Mouse (Mus musculus) neural tube, embryonic 13.5 days (tissue): ENCODE data around the gene Exog. TPM values are rescaled to one million over a fixed set of nuclear protein-coding genes. Genes with fewer than 3 reads are reported as not detected.

ENCODE experiments used
- ATAC-seq: fragments of 200-750 bp; cut with Nextera tagmentation; 2 replicates; pipeline ENCODE4 v1.8.0; 2017; ENCODE audit warnings: low read depth, mild to moderate bottlenecking, moderate TSS enrichment, moderate library complexity
- H3K27ac ChIP-seq: fragments of 300-500 bp; sonication (generic); replicated peaks from 2 replicates; pipeline ENCODE4 v1.5.1; 2015; ENCODE audit warnings: moderate library complexity, mild to moderate bottlenecking, inconsistent platforms
- H3K27me3 ChIP-seq: fragments of 300-500 bp; sonication (generic); 2 replicates; pipeline ENCODE4 v1.6.1; 2015; ENCODE audit warnings: mild to moderate bottlenecking, inconsistent platforms
- H3K36me3 ChIP-seq: fragments of 300-500 bp; sonication (generic); 2 replicates; pipeline ENCODE4 v1.6.1; 2015; ENCODE audit warnings: mild to moderate bottlenecking, inconsistent platforms
- H3K4me1 ChIP-seq: fragments of 300-500 bp; sonication (generic); replicated peaks from 2 replicates; pipeline ENCODE4 v1.6.1; 2015; ENCODE audit warnings: inconsistent platforms
- H3K4me2 ChIP-seq: fragments of 300-500 bp; sonication (generic); 2 replicates; pipeline ENCODE4 v1.6.1; 2015; ENCODE audit warnings: inconsistent platforms, mild to moderate bottlenecking, moderate library complexity
- H3K4me3 ChIP-seq: fragments of 300-500 bp; sonication (generic); 2 replicates; pipeline ENCODE4 v1.5.1; 2015; ENCODE audit warnings: mild to moderate bottlenecking, inconsistent platforms
- H3K9ac ChIP-seq: fragments of 300-500 bp; sonication (generic); 2 replicates; pipeline ENCODE4 v1.6.1; 2015; ENCODE audit warnings: moderate library complexity, mild to moderate bottlenecking, inconsistent platforms
- H3K9me3 ChIP-seq: fragments of 300-500 bp; sonication (generic); 2 replicates; pipeline ENCODE4 v1.6.1; 2016; ENCODE audit warnings: inconsistent platforms
- WGBS: fragments of 180-500 bp; shearing (Covaris S2); methylation state at CpG from one replicate; pipeline ENCODE4 v1.1.7; 2015; 5-methylcytosine and 5-hydroxymethylcytosine counted together
- polyA plus RNA-seq: library from polyadenylated mRNA; unstranded; fragments of >200 nt; fragmentation: Nextera tagmentation; extraction: Ambion mirVana; gene quantifications from 2 replicates; pipeline ENCODE4 v1.2.1, GENCODE M21; 2015

The Exog gene
- polyA plus RNA-seq, 1 experiment from 2014 or later = 45.4 TPM

GRCm38 (mm10) chr9:119484420-119484819 lies 39.7 kb downstream of the Exog start:
- WGBS = 53% methylated on average over 9 of the region's 9 CpGs
- H3K27ac ChIP-seq = no peak overlapping the region
- H3K9ac ChIP-seq = 0 out of 2 replicates have a peak overlapping the region, but pooled peaks have one; percentile 1
- H3K4me3 ChIP-seq = no peak overlapping the region
- ATAC-seq = no peak
- no peak overlapping the region for H3K4me2 ChIP-seq
- no peaks in the 10 kb centered on the region for H3K9me3 ChIP-seq
- H3K27me3 ChIP-seq = no peaks in the 10 kb centered on the region
- no peaks in the 10 kb centered on the region for H3K36me3 ChIP-seq
- peaks cover 18% of the 10 kb centered on the region for H3K4me1 ChIP-seq

- no peak for ATAC-seq
- no peaks in the 10 kb centered on the region for H3K9me3 ChIP-seq
- WGBS = 89% methylated on average over 13 of the region's 13 CpGs
Measured at GRCm38 (mm10) chr9:119484868-119485267, 40.1 kb downstream of the Exog start.

GRCm38 (mm10) chr9:119496354-119496753 lies 51.6 kb downstream of the Exog start:
- no peaks in the 10 kb centered on the region for H3K27me3 ChIP-seq
- no peak for ATAC-seq
- no peaks in the 10 kb centered on the region for H3K9me3 ChIP-seq
- no peaks in the 10 kb centered on the region for H3K36me3 ChIP-seq
- no peak overlapping the region for H3K27ac ChIP-seq
- no peaks in the 10 kb centered on the region for H3K4me1 ChIP-seq
- H3K9ac ChIP-seq = no peak overlapping the region
- WGBS = 86% methylated on average over 9 of the region's 9 CpGs
- no peak overlapping the region for H3K4me2 ChIP-seq
- no peak overlapping the region for H3K4me3 ChIP-seq

More at GRCm38 (mm10) chr9:119484868-119485267, 40.1 kb downstream of the Exog start:
- no peak overlapping the region for H3K4me3 ChIP-seq
- H3K27me3 ChIP-seq = no peaks in the 10 kb centered on the region
- H3K4me1 ChIP-seq = peaks cover 14% of the 10 kb centered on the region
- H3K27ac ChIP-seq = no peak overlapping the region
- no peaks in the 10 kb centered on the region for H3K36me3 ChIP-seq
- H3K9ac ChIP-seq = no peak overlapping the region
- H3K4me2 ChIP-seq = no peak overlapping the region

GRCm38 (mm10) chr9:119496960-119497359 lies 52.2 kb downstream of the Exog start:
- Histone ChIP-seq H3K9me3 (no peaks in the 10 kb centered on the region), H3K27ac (no peak overlapping the region), H3K4me2 (no peak overlapping the region), H3K4me1 (no peaks in the 10 kb centered on the region), H3K9ac (no peak overlapping the region), H3K27me3 (no peaks in the 10 kb centered on the region), H3K36me3 (no peaks in the 10 kb centered on the region), H3K4me3 (no peak overlapping the region)
- no peak for ATAC-seq
- WGBS = 78% methylated on average over 5 of the region's 5 CpGs

GRCm38 (mm10) chr9:119497546-119498246 lies 53.0 kb downstream of the Exog start:
- Histone ChIP-seq H3K27me3 (no peaks in the 10 kb centered on the region), H3K36me3 (no peaks in the 10 kb centered on the region), H3K4me2 (no peak overlapping the region), H3K4me1 (no peaks in the 10 kb centered on the region), H3K9ac (no peak overlapping the region), H3K27ac (no peak overlapping the region), H3K9me3 (no peaks in the 10 kb centered on the region), H3K4me3 (no peak overlapping the region)
- no peak for ATAC-seq
- 85% methylated on average over 15 of the region's 15 CpGs for WGBS

- Histone ChIP-seq H3K9ac (no peak overlapping the region), H3K27me3 (no peaks in the 10 kb centered on the region), H3K27ac (no peak overlapping the region), H3K4me2 (no peak overlapping the region), H3K4me1 (no peaks in the 10 kb centered on the region), H3K9me3 (no peaks in the 10 kb centered on the region), H3K36me3 (no peaks in the 10 kb centered on the region), H3K4me3 (no peak overlapping the region)
- WGBS = 80% methylated on average over 9 of the region's 9 CpGs
- ATAC-seq = no peak
Measured at GRCm38 (mm10) chr9:119498247-119498607, 53.5 kb downstream of the Exog start.

- Histone ChIP-seq H3K27ac (no peak overlapping the region), H3K4me3 (no peak overlapping the region), H3K9me3 (no peaks in the 10 kb centered on the region), H3K4me1 (no peaks in the 10 kb centered on the region), H3K4me2 (no peak overlapping the region), H3K9ac (no peak overlapping the region), H3K36me3 (no peaks in the 10 kb centered on the region), H3K27me3 (no peaks in the 10 kb centered on the region)
- WGBS = 78% methylated on average over 7 of the region's 7 CpGs
- no peak for ATAC-seq
Measured at GRCm38 (mm10) chr9:119498885-119499284, 54.1 kb downstream of the Exog start.

GRCm38 (mm10) chr9:119503613-119504012 lies 58.9 kb downstream of the Exog start:
- WGBS = 92% methylated on average over 9 of the region's 9 CpGs
- Histone ChIP-seq H3K36me3 (no peaks in the 10 kb centered on the region), H3K9ac (no peak overlapping the region), H3K27ac (no peak overlapping the region), H3K27me3 (no peaks in the 10 kb centered on the region), H3K4me2 (no peak overlapping the region), H3K4me1 (no peaks in the 10 kb centered on the region), H3K9me3 (peaks cover 6% of the 10 kb centered on the region; the same call in 1 of the 2 replicates), H3K4me3 (no peak overlapping the region)
- ATAC-seq = no peak

- no peak overlapping the region for H3K9ac ChIP-seq
- 72% methylated on average over 11 of the region's 11 CpGs for WGBS
Measured at GRCm38 (mm10) chr9:119504981-119505658, 60.4 kb downstream of the Exog start.

GRCm38 (mm10) chr9:119510902-119511301 lies 66.2 kb downstream of the Exog start:
- Histone ChIP-seq H3K4me3 (no peak overlapping the region), H3K4me1 (no peaks in the 10 kb centered on the region), H3K9ac (no peak overlapping the region), H3K36me3 (no peaks in the 10 kb centered on the region), H3K9me3 (peaks cover 6% of the 10 kb centered on the region; the same call in 1 of the 2 replicates), H3K4me2 (no peak overlapping the region), H3K27ac (no peak overlapping the region), H3K27me3 (no peaks in the 10 kb centered on the region)
- ATAC-seq = no peak
- WGBS = 74% methylated on average over 6 of the region's 6 CpGs

More at GRCm38 (mm10) chr9:119504981-119505658, 60.4 kb downstream of the Exog start:
- no peak overlapping the region for H3K4me2 ChIP-seq
- no peak for ATAC-seq
- H3K9me3 ChIP-seq = peaks cover 6% of the 10 kb centered on the region; the same call in 1 of the 2 replicates
- H3K36me3 ChIP-seq = no peaks in the 10 kb centered on the region
- H3K27me3 ChIP-seq = no peaks in the 10 kb centered on the region
- no peaks in the 10 kb centered on the region for H3K4me1 ChIP-seq
- no peak overlapping the region for H3K27ac ChIP-seq
- no peak overlapping the region for H3K4me3 ChIP-seq

GRCm38 (mm10) chr9:119512993-119513392 lies 68.2 kb downstream of the Exog start:
- no peak overlapping the region for H3K27ac ChIP-seq
- no peaks in the 10 kb centered on the region for H3K9me3 ChIP-seq
- no peak overlapping the region for H3K4me2 ChIP-seq
- 86% methylated on average over 9 of the region's 9 CpGs for WGBS
- ATAC-seq = no peak
- H3K4me1 ChIP-seq = peaks cover 12% of the 10 kb centered on the region
- no peaks in the 10 kb centered on the region for H3K27me3 ChIP-seq
- H3K36me3 ChIP-seq = no peaks in the 10 kb centered on the region
- no peak overlapping the region for H3K4me3 ChIP-seq
- no peak overlapping the region for H3K9ac ChIP-seq

- 86% methylated on average over 8 of the region's 8 CpGs for WGBS
Measured at GRCm38 (mm10) chr9:119513816-119514215, 69.1 kb downstream of the Exog start.

More at GRCm38 (mm10) chr9:119513816-119514215, 69.1 kb downstream of the Exog start:
- no peaks in the 10 kb centered on the region for H3K36me3 ChIP-seq
- H3K4me1 ChIP-seq = peaks cover 12% of the 10 kb centered on the region
- H3K9ac ChIP-seq = no peak overlapping the region
- H3K4me2 ChIP-seq = no peak overlapping the region
- H3K4me3 ChIP-seq = no peak overlapping the region
- no peak overlapping the region for H3K27ac ChIP-seq
- no peaks in the 10 kb centered on the region for H3K27me3 ChIP-seq
- ATAC-seq = no peak
- no peaks in the 10 kb centered on the region for H3K9me3 ChIP-seq
